In genomic region chr1:165282967-165283345, GRCm38 (mm10) we compare ENCODE assay signal across 11 mouse cellular contexts. TPM values are rescaled to one million over a fixed set of nuclear protein-coding genes. Genes with fewer than 3 reads are reported as not detected.
A peak's percentile ranks its signal among the peaks of the same experiment; 100 is the strongest.
DNase-seq lines count a peak whose midpoint lies in the region; ATAC-seq and TF ChIP-seq lines count a peak whose summit lies in the region.
"Had no signal": no experiment of that assay in that cellular context is flagged by ENCODE, and none has a peak within 500 bp of the region (broad histone marks: within the 10 kb centered on the region; RNA-seq: fewer than 3 reads in every experiment).

No protein-coding gene starts in this region.

- WGBS in kidney, postnatal 0 days = 36% methylated on average over 7 of the region's 7 CpGs
- whole genome bisulfite sequencing in forebrain, embryonic 11.5 days = 12% methylated on average over 7 of the region's 7 CpGs
- 19% methylated on average over 7 of the region's 7 CpGs for WGBS in intestine, embryonic 14.5 days
- WGBS in neural tube, embryonic 12.5 days = 16% methylated on average over 7 of the region's 7 CpGs

- H3K4me1 ChIP-seq in kidney, postnatal 0 days (replicated peaks; ENCODE audit: insufficient read depth, low read length) = 0 out of 2 replicates have a peak, but pooled peaks cover 10% of the 10 kb centered on the region
- peaks cover 14% of the 10 kb centered on the region for H3K4me1 ChIP-seq in forebrain, embryonic 11.5 days (replicated peaks; ENCODE audit: control insufficient read depth, insufficient read depth, low read length)
- H3K4me1 ChIP-seq in intestine, embryonic 14.5 days (replicated peaks; ENCODE audit: control insufficient read depth, insufficient read depth, low read length) = peaks cover 14% of the 10 kb centered on the region; the same call in 1 of the 2 replicates
- H3K4me1 ChIP-seq in neural tube, embryonic 12.5 days = peaks cover 38% of the 10 kb centered on the region

- no peak for DNase-seq in kidney, postnatal 0 days (ENCODE audit: low spot score)
- DNase-seq in kidney, adult 11 months = no peak
- DNase-seq in forebrain, embryonic 11.5 days (ENCODE audit: low spot score) = no peak
- DNase-seq in intestine, embryonic 14.5 days (ENCODE audit: low spot score) = no peak
- no peak for DNase-seq in thymus, postnatal 4 days
- no peak for DNase-seq in right cerebral cortex, adult 2 months (ENCODE audit: low spot score in 2 of 2)
- DNase-seq in adrenal gland, postnatal 14 days = no peak
- DNase-seq: kidney, adult 9 months had no signal

- peak overlapping the region; percentile 60 for H3K4me3 ChIP-seq in kidney, postnatal 0 days (replicated peaks; ENCODE audit: low read depth, low read length)
- H3K4me3 ChIP-seq in forebrain, embryonic 11.5 days (ENCODE audit: low read depth, low read length) = peak overlapping the region; percentile 71
- peak overlapping the region; percentile 66 for H3K4me3 ChIP-seq in intestine, embryonic 14.5 days (ENCODE audit: low read depth, low read length)
- H3K4me3 ChIP-seq in neural tube, embryonic 12.5 days = peak overlapping the region; percentile 82

- H3K9me3 ChIP-seq in kidney, postnatal 0 days (replicated peaks; ENCODE audit: low read length) = no peaks in the 10 kb centered on the region
- H3K9me3 ChIP-seq in forebrain, embryonic 11.5 days (ENCODE audit: control insufficient read depth, low read length) = no peaks in the 10 kb centered on the region
- H3K9me3 ChIP-seq in intestine, embryonic 14.5 days (ENCODE audit: control insufficient read depth, low read length) = no peaks in the 10 kb centered on the region
- H3K9me3 ChIP-seq in neural tube, embryonic 12.5 days = no peaks in the 10 kb centered on the region
- H3K9me3 ChIP-seq: G1E; megakaryocyte, embryonic 14.5 days had no signal

- no peak for ATAC-seq in kidney, postnatal 0 days (replicated peaks; ENCODE audit: low FRiP score, low read depth)
- ATAC-seq in forebrain, embryonic 11.5 days (replicated peaks; ENCODE audit: low FRiP score) = no peak
- no peak for ATAC-seq in intestine, embryonic 14.5 days (replicated peaks; ENCODE audit: low FRiP score, low TSS enrichment, low read depth)
- ATAC-seq in neural tube, embryonic 12.5 days (ENCODE audit: low FRiP score, low read depth) = 0 out of 2 replicates have a peak, but pooled peaks have one; percentile 0

- 0 out of 2 replicates have a peak overlapping the region, but pooled peaks have one; percentile 79 for H3K9ac ChIP-seq in kidney, postnatal 0 days (ENCODE audit: low read depth, low read length)
- peak overlapping the region; percentile 79 for H3K9ac ChIP-seq in forebrain, embryonic 11.5 days (ENCODE audit: low read length)
- H3K9ac ChIP-seq in intestine, embryonic 14.5 days (ENCODE audit: low read length) = peak overlapping the region; percentile 79; the same call in 1 of the 2 replicates
- peak overlapping the region; percentile 87 for H3K9ac ChIP-seq in neural tube, embryonic 12.5 days

- peak overlapping the region; percentile 98 for H3K4me2 ChIP-seq in kidney, postnatal 0 days (ENCODE audit: low read length)
- H3K4me2 ChIP-seq in forebrain, embryonic 11.5 days (ENCODE audit: low read depth, low read length, severe bottlenecking) = peak overlapping the region; percentile 65
- H3K4me2 ChIP-seq in intestine, embryonic 14.5 days (ENCODE audit: low read length) = peak overlapping the region; percentile 85
- peak overlapping the region; percentile 89 for H3K4me2 ChIP-seq in neural tube, embryonic 12.5 days (replicated peaks)

- no peaks in the 10 kb centered on the region for H3K36me3 ChIP-seq in kidney, postnatal 0 days (ENCODE audit: insufficient read depth, low read length)
- no peaks in the 10 kb centered on the region for H3K36me3 ChIP-seq in forebrain, embryonic 11.5 days (ENCODE audit: control insufficient read depth, insufficient read depth, low read length)
- H3K36me3 ChIP-seq in intestine, embryonic 14.5 days (ENCODE audit: control insufficient read depth, insufficient read depth, low read length) = no peaks in the 10 kb centered on the region
- H3K36me3 ChIP-seq in neural tube, embryonic 12.5 days = peaks cover 5% of the 10 kb centered on the region
- H3K36me3 ChIP-seq: G1E had no signal

- no peaks in the 10 kb centered on the region for H3K27me3 ChIP-seq in kidney, postnatal 0 days (ENCODE audit: insufficient read depth, low read length)
- H3K27me3 ChIP-seq in forebrain, embryonic 11.5 days (ENCODE audit: control insufficient read depth, insufficient read depth, low read length) = no peaks in the 10 kb centered on the region
- no peaks in the 10 kb centered on the region for H3K27me3 ChIP-seq in intestine, embryonic 14.5 days (replicated peaks; ENCODE audit: control insufficient read depth, insufficient read depth, low read length)
- 0 out of 2 replicates have a peak, but pooled peaks cover 3% of the 10 kb centered on the region for H3K27me3 ChIP-seq in neural tube, embryonic 12.5 days (replicated peaks)

- no peak overlapping the region for H3K27ac ChIP-seq in kidney, postnatal 0 days
- H3K27ac ChIP-seq in forebrain, embryonic 11.5 days (ENCODE audit: low read depth, low read length) = no peak overlapping the region
- no peak overlapping the region for H3K27ac ChIP-seq in intestine, embryonic 14.5 days (ENCODE audit: low read depth)
- no peak overlapping the region for H3K27ac ChIP-seq in neural tube, embryonic 12.5 days

- TF ChIP-seq CTCF in kidney, postnatal 0 days (IDR thresholded peaks at IDR 0.05; ENCODE audit: low read depth) = no peak

RNA-seq across cellular contexts. Expression of gene Gpr161, which starts 12.6 kb away (rescaled TPM):
- polyA plus RNA-seq in kidney, postnatal 0 days (2015; fragmentation: Nextera tagmentation; extraction: Ambion mirVana) = 0.87 and 0.94 TPM in 2 replicates
- polyA plus RNA-seq in forebrain, embryonic 11.5 days (2014; fragmentation: Nextera tagmentation; extraction: Ambion mirVana) = 2.2 and 2.5 TPM in 2 replicates
- polyA plus RNA-seq in intestine, embryonic 14.5 days (2014; fragmentation: Nextera tagmentation; extraction: Ambion mirVana) = 1.6 and 2.1 TPM in 2 replicates
- polyA plus RNA-seq in neural tube, embryonic 12.5 days (2016; fragmentation: Nextera tagmentation; extraction: Ambion mirVana) = 3.0 and 3.1 TPM in 2 replicates
- 1.7 and 2.5 TPM in 2 replicates for total RNA-seq in adrenal gland, postnatal 14 days (2021)
- polyA plus RNA-seq: G1E had no signal

RNA-seq across cellular contexts. Expression of gene Tiprl, which starts 46.2 kb away (rescaled TPM):
- 100 and 103 TPM in 2 replicates for polyA plus RNA-seq in kidney, postnatal 0 days (2015; fragmentation: Nextera tagmentation; extraction: Ambion mirVana)
- 104 and 109 TPM in 2 replicates for polyA plus RNA-seq in forebrain, embryonic 11.5 days (2014; fragmentation: Nextera tagmentation; extraction: Ambion mirVana)
- 83.5 and 89.0 TPM in 2 replicates for polyA plus RNA-seq in intestine, embryonic 14.5 days (2014; fragmentation: Nextera tagmentation; extraction: Ambion mirVana)
- 108 TPM in 2 replicates for polyA plus RNA-seq in neural tube, embryonic 12.5 days (2016; fragmentation: Nextera tagmentation; extraction: Ambion mirVana)
- 50.1 and 51.3 TPM in 2 replicates for total RNA-seq in adrenal gland, postnatal 14 days (2021)
